Mouse (Mus musculus): Measurements from ENCODE around the gene Krt20. TPM values are rescaled to one million over a fixed set of nuclear protein-coding genes. Genes with fewer than 3 reads are reported as not detected.

Krt20 gene
- polyA plus RNA-seq, 1 experiment from 2014 or later: 1.6 TPM

DNA sequence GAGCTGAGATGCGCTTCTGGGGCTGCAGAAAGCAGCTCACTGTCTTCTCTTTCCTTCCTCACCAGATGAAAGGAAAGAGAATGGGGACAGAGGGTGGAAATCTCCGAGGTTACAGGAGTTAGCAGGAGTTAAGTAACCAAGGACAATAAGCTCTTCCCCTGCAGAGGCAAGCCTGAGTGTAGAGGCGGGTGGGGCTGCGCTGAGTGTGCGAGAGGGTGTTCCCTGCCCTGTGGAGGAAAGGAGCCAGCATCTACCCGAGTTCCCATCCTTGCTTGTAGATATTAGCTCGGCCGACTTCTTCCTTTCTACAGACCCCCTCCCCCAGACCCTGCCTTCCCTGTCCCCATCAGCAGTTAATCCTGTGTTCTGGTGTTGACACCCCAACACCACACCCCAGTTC, 39.1 kb downstream of the Krt20 start:
- Histone ChIP-seq H3K4me1 (replicated peaks) (no peaks in the 10 kb centered on the region), H3K27me3 (ENCODE audit: insufficient read depth, poor library complexity, severe bottlenecking) (0 out of 2 replicates have a peak, but pooled peaks cover 7% of the 10 kb centered on the region), H3K36me3 (no peaks in the 10 kb centered on the region), H3K27ac (no peak overlapping the region), H3K4me3 (no peak overlapping the region), H3K9me3 (no peaks in the 10 kb centered on the region)
- DNase-seq (ENCODE audit: low spot score): no peak
- 65% methylated on average over 8 of the region's 8 CpGs for whole genome bisulfite sequencing

DNA sequence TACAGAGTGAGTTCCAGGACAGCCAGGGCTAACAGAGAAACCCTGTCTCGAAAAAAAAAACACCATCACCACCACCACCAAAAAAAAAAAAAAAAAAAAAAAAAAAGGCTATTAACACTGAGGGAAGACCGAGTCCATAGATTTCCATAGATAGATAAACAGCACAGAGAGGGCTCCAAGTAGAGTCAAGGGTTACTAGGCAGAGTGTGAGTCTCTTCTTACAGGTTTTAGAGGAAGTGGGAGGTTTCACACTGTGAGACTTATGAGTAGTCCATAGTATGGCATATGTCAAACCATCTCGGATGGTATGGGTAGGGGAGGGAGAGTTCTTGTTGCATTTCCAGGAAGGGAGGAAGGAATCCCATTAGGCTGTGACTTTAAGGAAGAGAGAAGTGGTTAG, 39.9 kb downstream of the Krt20 start:
- Histone ChIP-seq H3K4me3 (no peak overlapping the region), H3K27ac (no peak overlapping the region), H3K36me3 (no peaks in the 10 kb centered on the region), H3K4me1 (replicated peaks) (no peaks in the 10 kb centered on the region), H3K27me3 (ENCODE audit: insufficient read depth, poor library complexity, severe bottlenecking) (0 out of 2 replicates have a peak, but pooled peaks cover 7% of the 10 kb centered on the region), H3K9me3 (no peaks in the 10 kb centered on the region)
- no peak for DNase-seq (ENCODE audit: low spot score)
- 84% methylated on average over 3 of the region's 3 CpGs for WGBS

DNA sequence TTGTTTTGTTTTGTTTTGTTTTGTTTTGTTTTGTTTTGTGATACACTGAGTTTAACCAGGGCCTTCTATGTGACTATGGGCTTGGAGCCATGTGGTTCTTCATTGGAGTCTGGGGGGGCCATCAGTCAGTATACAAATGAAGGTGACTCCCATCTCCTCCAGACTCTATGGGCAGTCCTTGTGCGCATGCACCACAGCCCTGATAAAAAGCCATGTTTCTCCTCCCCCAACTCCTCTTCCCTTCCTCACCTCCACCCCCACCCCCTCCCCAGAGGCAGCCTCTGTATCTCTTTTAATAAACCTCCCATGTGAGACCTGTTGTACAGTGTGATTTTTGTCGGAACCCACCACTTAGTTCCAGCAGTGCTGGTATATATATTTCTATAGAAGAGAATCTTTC, 41.3 kb downstream of the Krt20 start:
- DNase-seq (ENCODE audit: low spot score): no peak
- Histone ChIP-seq H3K27me3 (ENCODE audit: insufficient read depth, poor library complexity, severe bottlenecking) (0 out of 2 replicates have a peak, but pooled peaks cover 7% of the 10 kb centered on the region), H3K27ac (no peak overlapping the region), H3K36me3 (no peaks in the 10 kb centered on the region), H3K9me3 (no peaks in the 10 kb centered on the region), H3K4me1 (replicated peaks) (no peaks in the 10 kb centered on the region), H3K4me3 (no peak overlapping the region)
- WGBS: 92% methylated on average over 2 of the region's 2 CpGs

DNA sequence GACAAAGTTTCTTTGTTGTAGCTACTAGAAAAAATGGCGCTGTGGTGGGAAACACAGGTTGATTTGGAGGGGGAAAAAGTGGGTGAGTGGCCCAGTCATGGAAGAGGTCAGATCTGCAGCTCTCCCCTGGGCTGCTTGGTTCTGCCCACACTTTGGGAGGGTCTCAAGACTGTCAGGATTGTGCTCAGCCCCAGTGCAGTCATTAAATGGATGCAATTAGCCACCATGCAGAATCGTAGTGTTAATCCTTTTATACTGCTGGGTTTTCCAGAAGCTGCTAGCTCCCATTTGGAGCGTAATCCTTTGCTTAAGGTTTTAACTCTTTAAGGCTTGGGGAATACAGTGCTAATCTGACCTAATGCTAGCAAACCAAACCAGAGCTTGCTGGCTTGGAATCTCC, 41.9 kb downstream of the Krt20 start:
- H3K36me3 ChIP-seq: no peaks in the 10 kb centered on the region
- H3K27ac ChIP-seq: no peak overlapping the region
- no peak for DNase-seq (ENCODE audit: low spot score)
- H3K4me1 ChIP-seq (replicated peaks): no peaks in the 10 kb centered on the region
- 63% methylated on average over 3 of the region's 3 CpGs for WGBS
- H3K9me3 ChIP-seq: no peaks in the 10 kb centered on the region
- H3K27me3 ChIP-seq (ENCODE audit: insufficient read depth, poor library complexity, severe bottlenecking): 0 out of 2 replicates have a peak, but pooled peaks cover 7% of the 10 kb centered on the region
- no peak overlapping the region for H3K4me3 ChIP-seq

DNA sequence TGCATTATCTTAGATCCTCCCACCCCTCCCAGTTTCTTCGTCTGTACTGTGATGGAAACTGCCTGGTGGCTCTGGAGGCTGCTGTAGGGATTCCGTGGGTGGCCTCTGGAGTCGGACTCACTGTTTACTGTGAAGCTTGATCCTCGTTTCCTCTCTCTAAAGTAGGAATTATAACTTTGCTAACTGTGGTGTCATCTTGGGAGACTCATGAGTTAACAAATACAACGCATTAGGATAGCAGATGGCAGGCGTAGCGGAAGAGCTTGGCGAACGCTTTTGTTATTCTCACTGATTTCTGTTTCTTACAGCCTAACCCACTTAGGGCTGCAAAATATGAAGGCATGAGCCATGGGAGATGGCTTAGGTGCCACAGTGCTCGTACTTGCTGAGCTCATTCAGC, 45.5 kb downstream of the Krt20 start:
- 88% methylated on average over 10 of the region's 10 CpGs for WGBS
- Histone ChIP-seq H3K9me3 (no peaks in the 10 kb centered on the region), H3K36me3 (0 out of 2 replicates have a peak, but pooled peaks cover 7% of the 10 kb centered on the region), H3K27me3 (ENCODE audit: insufficient read depth, poor library complexity, severe bottlenecking) (no peaks in the 10 kb centered on the region), H3K4me1 (replicated peaks) (no peaks in the 10 kb centered on the region), H3K27ac (no peak overlapping the region), H3K4me3 (no peak overlapping the region)
- no peak for DNase-seq (ENCODE audit: low spot score)

DNA sequence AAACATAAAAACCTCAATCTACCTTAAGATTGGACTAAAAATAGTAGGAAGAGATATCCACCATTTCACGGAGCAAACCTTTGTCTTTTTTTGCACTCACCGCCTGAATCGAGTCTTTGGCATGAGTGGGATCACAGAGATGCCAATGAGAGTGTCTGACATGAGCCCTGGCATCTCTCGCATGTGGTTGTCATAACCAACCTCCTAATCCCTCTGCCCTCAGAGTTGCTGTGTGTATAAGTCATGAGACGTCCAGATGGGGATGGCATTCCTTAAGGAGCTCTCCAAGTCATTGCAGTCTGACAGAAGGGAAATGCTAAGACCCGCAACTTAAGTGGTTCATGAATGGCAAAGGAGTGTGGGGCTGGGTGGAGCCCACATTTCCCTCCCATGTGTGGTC, 46.6 kb downstream of the Krt20 start:
- Histone ChIP-seq H3K27ac (no peak overlapping the region), H3K9me3 (no peaks in the 10 kb centered on the region), H3K4me3 (no peak overlapping the region), H3K27me3 (ENCODE audit: insufficient read depth, poor library complexity, severe bottlenecking) (no peaks in the 10 kb centered on the region), H3K4me1 (replicated peaks) (peaks cover 8% of the 10 kb centered on the region), H3K36me3 (0 out of 2 replicates have a peak, but pooled peaks cover 7% of the 10 kb centered on the region)
- 85% methylated on average over 6 of the region's 6 CpGs for WGBS
- DNase-seq (ENCODE audit: low spot score): no peak

DNA sequence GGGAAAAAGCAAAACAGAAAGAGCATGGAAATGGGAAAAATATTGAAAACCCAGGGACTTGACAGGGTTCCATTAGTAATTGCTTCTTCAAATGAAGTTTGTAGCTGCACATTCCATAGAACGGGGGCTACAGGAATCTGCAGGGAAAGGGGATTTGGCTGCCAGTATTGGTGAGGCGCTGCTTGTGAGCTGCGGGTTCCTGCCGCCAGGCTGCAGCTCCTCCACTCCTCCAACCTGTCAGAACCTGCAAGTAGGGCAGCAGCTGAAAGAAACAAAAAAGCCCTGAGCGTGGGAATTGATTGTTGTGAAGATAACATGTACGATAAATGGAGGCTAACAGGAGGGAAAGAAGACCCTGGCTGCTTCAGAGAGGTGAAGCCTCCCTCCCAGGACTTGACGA, 47.1 kb downstream of the Krt20 start:
- H3K36me3 ChIP-seq: 0 out of 2 replicates have a peak, but pooled peaks cover 7% of the 10 kb centered on the region
- DNase-seq (ENCODE audit: low spot score): no peak
- H3K4me1 ChIP-seq (replicated peaks): peaks cover 9% of the 10 kb centered on the region
- no peak overlapping the region for H3K4me3 ChIP-seq
- 79% methylated on average over 7 of the region's 7 CpGs for WGBS
- H3K27ac ChIP-seq: no peak overlapping the region
- no peaks in the 10 kb centered on the region for H3K9me3 ChIP-seq
- H3K27me3 ChIP-seq (ENCODE audit: insufficient read depth, poor library complexity, severe bottlenecking): no peaks in the 10 kb centered on the region

DNA sequence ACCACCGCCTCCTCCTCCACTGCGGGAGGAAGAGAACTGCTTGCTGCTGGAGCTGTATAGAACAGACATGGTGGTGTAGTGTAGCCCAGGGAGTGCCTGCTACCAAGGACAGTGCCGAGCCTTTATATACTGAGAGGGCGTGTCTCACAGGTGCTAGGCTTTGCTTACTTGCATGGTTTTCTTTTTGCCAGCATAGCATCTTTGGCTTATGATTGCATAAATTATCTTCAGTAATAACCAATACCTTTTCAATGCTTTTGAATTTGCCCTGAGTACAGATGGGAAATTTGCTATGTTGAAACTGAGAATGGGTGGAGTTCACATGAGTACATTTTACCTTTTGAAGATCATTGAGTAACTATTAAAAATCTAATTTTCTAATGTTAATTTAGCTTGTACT, 48.7 kb downstream of the Krt20 start, which contains the start of gene Krt10:
Gene Krt10 (minus strand): TSS at position 101 of the 400 bp plus-strand sequence.
- no peaks in the 10 kb centered on the region for H3K9me3 ChIP-seq
- no peak for DNase-seq (ENCODE audit: low spot score)
- no peak within 1 kb of the TSS for H3K27ac ChIP-seq
- no peak within 1 kb of the TSS for H3K4me3 ChIP-seq
- peaks cover 9% of the 10 kb centered on the region for H3K4me1 ChIP-seq (replicated peaks)
- H3K36me3 ChIP-seq: 0 out of 2 replicates have a peak, but pooled peaks cover 7% of the 10 kb centered on the region
- 86% methylated on average over 4 of the region's 4 CpGs for WGBS
- peaks cover 3% of the 10 kb centered on the region; the same call in 1 of the 2 replicates for H3K27me3 ChIP-seq (ENCODE audit: insufficient read depth, poor library complexity, severe bottlenecking)

DNA sequence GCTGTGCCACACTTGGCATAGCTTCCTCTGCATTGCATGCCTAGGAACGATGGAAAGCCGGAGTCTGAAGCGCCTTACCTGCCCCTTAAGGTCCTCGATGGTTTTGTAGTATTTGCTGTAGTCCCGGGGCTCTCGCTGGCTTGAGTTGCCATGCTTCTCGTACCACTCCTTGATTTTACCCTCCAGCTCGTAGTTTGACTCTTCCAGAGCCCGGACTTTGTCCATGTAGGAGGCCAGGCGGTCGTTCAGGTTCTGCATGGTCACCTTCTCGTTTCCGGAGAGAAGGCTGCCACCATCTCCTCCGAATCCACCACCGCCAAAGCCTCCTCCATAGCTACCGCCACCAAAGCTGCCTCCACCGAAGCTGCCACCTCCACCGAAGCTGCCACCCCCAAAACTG, 49.3 kb downstream of the Krt20 start:
- no peak overlapping the region for H3K27ac ChIP-seq
- 0 out of 2 replicates have a peak, but pooled peaks cover 7% of the 10 kb centered on the region for H3K36me3 ChIP-seq
- 95% methylated on average over 18 of the region's 18 CpGs for WGBS
- H3K27me3 ChIP-seq (ENCODE audit: insufficient read depth, poor library complexity, severe bottlenecking): peaks cover 7% of the 10 kb centered on the region; the same call in 1 of the 2 replicates
- H3K4me1 ChIP-seq (replicated peaks): peaks cover 9% of the 10 kb centered on the region
- DNase-seq (ENCODE audit: low spot score): no peak
- H3K4me3 ChIP-seq: no peak overlapping the region
- H3K9me3 ChIP-seq: no peaks in the 10 kb centered on the region

DNA sequence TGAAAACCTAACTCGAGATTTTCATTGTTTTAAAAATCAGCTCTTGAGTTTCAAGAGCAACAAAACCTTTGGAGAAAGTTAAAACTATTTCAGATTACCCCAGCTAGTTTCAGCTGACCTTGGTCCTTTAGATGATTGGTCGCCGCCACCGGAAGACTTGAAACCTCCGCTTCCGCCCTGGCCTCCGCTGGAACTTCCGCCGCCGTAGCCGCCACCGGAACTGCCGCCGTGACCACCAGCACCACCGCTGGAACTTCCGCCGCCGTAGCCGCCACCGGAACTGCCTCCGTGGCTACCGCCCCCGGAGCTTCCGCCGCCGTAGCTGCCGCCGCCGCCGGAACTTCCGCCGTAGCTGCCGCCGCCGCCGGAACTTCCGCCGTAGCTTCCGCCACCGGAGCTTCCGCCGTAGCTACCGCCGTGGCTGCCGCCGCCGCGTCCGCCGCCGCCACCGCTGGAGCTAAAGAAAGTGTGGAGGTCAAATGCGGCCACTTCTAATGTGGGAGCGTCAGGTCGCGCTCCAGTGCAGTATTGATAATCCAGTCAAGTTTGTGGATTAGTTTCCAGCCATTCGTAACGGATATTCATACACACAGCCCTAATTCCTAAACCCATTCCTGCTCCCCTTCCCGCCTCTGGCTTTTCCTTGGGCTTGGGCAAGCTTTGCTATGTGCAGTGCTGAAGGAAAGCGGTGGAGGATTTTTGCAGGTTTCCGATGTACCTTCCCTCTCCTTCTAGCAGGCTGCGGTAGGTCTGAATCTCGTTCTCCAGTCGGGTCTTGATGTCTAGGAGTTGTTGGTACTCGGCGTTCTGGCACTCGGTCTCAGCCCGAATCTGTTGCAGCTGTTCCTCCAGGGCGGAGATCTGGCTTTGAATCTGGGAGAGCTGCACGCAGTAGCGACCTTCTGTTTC, 51.9 kb downstream of the Krt20 start:
- Histone ChIP-seq H3K9me3 (no peaks in the 10 kb centered on the region), H3K4me3 (peak overlapping the region; percentile 69), H3K27me3 (ENCODE audit: insufficient read depth, poor library complexity, severe bottlenecking) (peaks cover 21% of the 10 kb centered on the region), H3K27ac (peak overlapping the region; percentile 93), H3K4me1 (replicated peaks) (peaks cover 9% of the 10 kb centered on the region), H3K36me3 (0 out of 2 replicates have a peak, but pooled peaks cover 7% of the 10 kb centered on the region)
- WGBS: 2% methylated on average over 71 of the region's 71 CpGs
- DNase-seq (ENCODE audit: low spot score): peak; percentile 92

DNA sequence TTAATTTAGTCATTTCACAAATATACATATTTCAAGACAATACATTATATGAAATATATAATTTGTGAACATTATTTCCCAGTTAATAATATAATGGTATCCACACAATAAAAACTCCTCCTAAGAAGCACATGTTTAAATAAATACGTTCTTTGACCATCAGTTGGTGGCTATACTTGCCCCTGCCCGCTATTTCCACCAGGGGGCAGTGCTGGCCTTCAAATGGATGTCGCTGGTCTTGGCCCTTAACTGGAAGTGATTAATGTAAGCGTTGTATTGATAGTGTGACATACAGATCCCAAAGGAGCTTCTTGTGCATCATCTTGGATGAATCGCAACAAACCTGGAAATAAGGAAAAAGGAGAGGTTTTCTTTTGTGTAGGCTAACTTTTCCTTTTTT, 58.4 kb downstream of the Krt20 start:
- peaks cover 21% of the 10 kb centered on the region for H3K27me3 ChIP-seq (ENCODE audit: insufficient read depth, poor library complexity, severe bottlenecking)
- no peaks in the 10 kb centered on the region for H3K4me1 ChIP-seq (replicated peaks)
- no peaks in the 10 kb centered on the region for H3K36me3 ChIP-seq
- DNase-seq (ENCODE audit: low spot score): peak; percentile 71
- no peak overlapping the region for H3K4me3 ChIP-seq
- WGBS: 23% methylated on average over 5 of the region's 5 CpGs
- H3K9me3 ChIP-seq: no peaks in the 10 kb centered on the region
- H3K27ac ChIP-seq: no peak overlapping the region

Measured in hindbrain, embryonic 10.5 days (tissue).